Mouse (Mus musculus): ENCODE measurements around the gene Cacna2d1. TPM values are rescaled to one million over a fixed set of nuclear protein-coding genes. Genes with fewer than 3 reads are reported as not detected.

The Cacna2d1 gene
- 27.2 TPM for polyA plus RNA-seq (2012; fragmentation: generic; extraction: Trizol)

DNA sequence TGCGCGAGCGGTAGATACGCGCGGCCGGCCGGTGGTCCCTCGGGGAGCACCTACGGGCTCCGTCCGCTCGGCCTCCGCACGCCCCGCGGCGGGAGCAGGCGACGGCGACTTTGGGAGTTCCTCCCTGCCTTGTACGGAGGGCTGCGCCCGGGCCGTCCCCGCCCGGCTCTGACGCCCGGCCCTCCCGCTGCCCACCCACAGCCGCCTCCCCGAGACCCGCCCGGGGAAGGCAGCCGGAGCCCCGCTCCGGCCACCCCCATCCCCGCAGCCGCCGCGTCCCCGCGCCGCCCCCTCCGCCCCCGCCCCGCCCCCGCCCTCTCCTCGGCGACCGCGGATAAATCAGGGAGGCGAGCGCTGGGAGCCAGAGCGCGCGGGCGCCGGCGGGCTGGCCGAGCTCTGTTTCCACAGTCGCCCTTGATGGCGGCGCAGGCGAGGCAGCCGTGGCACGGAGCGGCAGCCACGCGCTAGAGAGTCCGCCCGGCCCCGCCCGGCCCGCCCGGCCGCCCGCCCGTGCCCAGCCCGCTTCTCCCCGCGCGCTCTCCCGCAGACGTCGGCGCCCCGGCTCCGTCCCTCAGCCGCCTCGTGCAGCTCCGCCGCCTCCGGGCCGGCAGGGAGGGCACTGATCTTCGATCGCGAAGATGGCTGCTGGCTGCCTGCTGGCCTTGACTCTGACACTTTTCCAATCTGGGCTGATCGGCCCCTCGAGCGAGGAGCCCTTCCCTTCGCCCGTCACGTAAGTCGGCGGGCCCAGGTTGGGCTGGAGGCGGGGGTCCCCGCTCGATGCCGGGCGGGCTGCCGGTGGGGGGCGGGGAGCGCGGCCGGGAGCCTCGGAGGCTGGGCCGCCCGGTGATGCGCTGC, at the start of gene Cacna2d1:
Cacna2d1 (plus strand) TSS at position 316 of the 858 bp plus-strand sequence.
- Histone ChIP-seq H3K4me2 (ENCODE audit: low read depth) (peak within 1 kb of the TSS; percentile 88), H3ac (ENCODE audit: control insufficient read depth, insufficient read length) (peak within 1 kb of the TSS; percentile 99), H3K4me3 (peak within 1 kb of the TSS; percentile 73), H3K79me2 (ENCODE audit: control insufficient read depth, insufficient read depth) (peaks cover 48% of the 10 kb centered on the region), H3K36me3 (ENCODE audit: control insufficient read depth, insufficient read depth) (peaks cover 6% of the 10 kb centered on the region), H3K27me3 (ENCODE audit: control insufficient read depth, insufficient read depth, insufficient read length) (no peaks in the 10 kb centered on the region)
- TF ChIP-seq MAX (IDR thresholded peaks at IDR 0.05; ENCODE audit: low read depth) (no peak), E2F4 (IDR thresholded peaks at IDR 0.05; ENCODE audit: insufficient read depth) (no peak), MYOD1 (IDR thresholded peaks at IDR 0.05; ENCODE audit: control insufficient read depth in 1 of 3, insufficient read length in 2 of 3, low read depth in 2 of 3) (peak in 1 of 3 experiments; percentile 31), POLR2AphosphoS2 (IDR thresholded peaks at IDR 0.05; ENCODE audit: insufficient read length, low read depth) (peak; percentile 25), POLR2A (IDR thresholded peaks at IDR 0.05; ENCODE audit: insufficient read length, low read depth) (peak; percentile 70), MYOG (IDR thresholded peaks at IDR 0.05; ENCODE audit: control insufficient read depth in 1 of 3, insufficient read depth in 1 of 3, insufficient read length in 2 of 3, low read depth in 2 of 3) (no peak), CEBPB (IDR thresholded peaks at IDR 0.05; ENCODE audit: insufficient read depth, poor library complexity, severe bottlenecking) (no peak)

DNA sequence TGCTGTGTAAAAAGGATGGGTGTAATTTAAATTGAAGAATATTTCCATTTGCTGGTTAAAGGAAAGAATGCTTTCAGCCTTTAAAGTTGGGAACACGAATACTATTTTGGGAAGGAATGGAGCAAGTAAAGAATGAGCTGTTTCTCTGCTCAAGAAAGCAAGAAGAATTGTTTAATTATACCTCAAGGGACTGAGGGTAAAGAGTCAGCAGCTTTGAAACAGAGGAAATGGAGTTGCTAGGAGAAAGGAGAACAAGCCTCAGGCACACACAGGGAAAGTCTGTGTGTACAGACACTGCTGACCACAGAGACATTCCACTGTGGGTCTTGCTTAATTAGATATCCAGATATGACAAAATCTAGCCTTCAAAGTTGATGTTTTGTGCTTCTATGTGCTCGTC, 39.4 kb upstream of the Cacna2d1 start:
- no peak overlapping the region for H3K4me2 ChIP-seq (ENCODE audit: low read depth)
- no peaks in the 10 kb centered on the region for H3K79me2 ChIP-seq (ENCODE audit: control insufficient read depth, insufficient read depth)
- TF ChIP-seq MYOG (IDR thresholded peaks at IDR 0.05; ENCODE audit: control insufficient read depth in 1 of 3, insufficient read depth in 1 of 3, insufficient read length in 2 of 3, low read depth in 2 of 3) (no peak), REST (IDR thresholded peaks at IDR 0.05; ENCODE audit: insufficient read depth, insufficient read length) (no peak)
- H3K27me3 ChIP-seq (ENCODE audit: control insufficient read depth, insufficient read depth, insufficient read length) = no peaks in the 10 kb centered on the region
- no peak overlapping the region for H3ac ChIP-seq (ENCODE audit: control insufficient read depth, insufficient read length)
- no peak overlapping the region for H3K4me3 ChIP-seq
- H3K36me3 ChIP-seq (ENCODE audit: control insufficient read depth, insufficient read depth) = no peaks in the 10 kb centered on the region

DNA sequence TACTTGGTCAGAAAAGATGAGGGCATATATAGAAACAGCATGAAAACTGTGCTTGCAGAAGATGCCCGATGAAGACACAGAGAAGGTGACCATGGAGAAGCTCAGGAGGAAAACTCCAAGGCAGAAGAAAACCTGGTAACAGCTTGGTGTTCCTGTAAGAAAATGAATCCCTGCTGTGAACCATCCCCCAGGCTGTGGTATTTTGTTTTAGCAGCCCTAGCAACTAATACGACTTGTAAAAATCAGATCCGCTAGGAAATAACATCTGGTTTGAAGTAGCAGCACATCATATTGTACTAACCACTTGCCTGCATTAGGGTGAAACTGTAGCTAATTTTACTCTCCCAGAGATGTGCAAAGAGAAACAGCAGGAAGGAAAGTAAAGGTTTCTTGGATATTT, 37.8 kb upstream of the Cacna2d1 start:
- no peak for TF ChIP-seq POLR2A (IDR thresholded peaks at IDR 0.05; ENCODE audit: insufficient read length, low read depth)
- no peaks in the 10 kb centered on the region for H3K27me3 ChIP-seq (ENCODE audit: control insufficient read depth, insufficient read depth, insufficient read length)
- no peaks in the 10 kb centered on the region for H3K36me3 ChIP-seq (ENCODE audit: control insufficient read depth, insufficient read depth)
- no peak overlapping the region for H3K4me3 ChIP-seq
- H3K79me2 ChIP-seq (ENCODE audit: control insufficient read depth, insufficient read depth) = no peaks in the 10 kb centered on the region
- H3ac ChIP-seq (ENCODE audit: control insufficient read depth, insufficient read length) = no peak overlapping the region
- H3K4me2 ChIP-seq (ENCODE audit: low read depth) = no peak overlapping the region

DNA sequence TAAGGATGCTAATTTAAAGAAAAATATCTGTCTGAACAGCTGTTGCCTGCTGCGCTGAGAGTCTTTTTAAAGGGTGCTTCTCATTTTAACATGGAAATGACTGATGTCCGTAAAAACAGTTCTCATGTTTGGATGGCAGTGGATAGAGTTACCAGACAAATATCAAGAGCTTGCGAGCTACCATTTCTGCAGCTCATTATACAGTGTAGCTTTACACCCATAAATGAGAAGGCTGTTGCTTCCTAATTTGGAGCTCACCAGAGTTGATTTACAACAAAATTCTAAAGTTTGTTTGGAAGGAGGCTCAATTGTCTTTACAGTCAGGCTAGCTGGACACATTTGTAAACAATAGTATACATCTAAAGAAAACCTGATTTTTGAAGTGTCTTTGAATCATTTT, 28.0 kb upstream of the Cacna2d1 start:
- TF ChIP-seq REST (IDR thresholded peaks at IDR 0.05; ENCODE audit: insufficient read depth, insufficient read length) (no peak), MYOG (IDR thresholded peaks at IDR 0.05; ENCODE audit: control insufficient read depth in 1 of 3, insufficient read depth in 1 of 3, insufficient read length in 2 of 3, low read depth in 2 of 3) (no peak), MYOD1 (IDR thresholded peaks at IDR 0.05; ENCODE audit: control insufficient read depth in 1 of 3, insufficient read length in 2 of 3, low read depth in 2 of 3) (no peak), CEBPB (IDR thresholded peaks at IDR 0.05; ENCODE audit: insufficient read depth, poor library complexity, severe bottlenecking) (no peak), MAX (IDR thresholded peaks at IDR 0.05; ENCODE audit: low read depth) (no peak), E2F4 (IDR thresholded peaks at IDR 0.05; ENCODE audit: insufficient read depth) (no peak), USF1 (IDR thresholded peaks at IDR 0.05; ENCODE audit: low read depth) (no peak), TCF3 (IDR thresholded peaks at IDR 0.05; ENCODE audit: insufficient read length, low read depth) (no peak), SRF (IDR thresholded peaks at IDR 0.05; ENCODE audit: control insufficient read depth, insufficient read length, low read depth) (no peak), TCF12 (IDR thresholded peaks at IDR 0.05; ENCODE audit: insufficient read depth, poor library complexity, severe bottlenecking) (no peak), POLR2AphosphoS2 (IDR thresholded peaks at IDR 0.05; ENCODE audit: insufficient read length, low read depth) (no peak), POLR2A (IDR thresholded peaks at IDR 0.05; ENCODE audit: insufficient read length, low read depth) (no peak)
- no peaks in the 10 kb centered on the region for H3K79me2 ChIP-seq (ENCODE audit: control insufficient read depth, insufficient read depth)
- H3K4me2 ChIP-seq (ENCODE audit: low read depth) = peak overlapping the region; percentile 30
- H3K4me3 ChIP-seq = no peak overlapping the region
- H3K27me3 ChIP-seq (ENCODE audit: control insufficient read depth, insufficient read depth, insufficient read length) = no peaks in the 10 kb centered on the region
- no peak overlapping the region for H3ac ChIP-seq (ENCODE audit: control insufficient read depth, insufficient read length)
- no peaks in the 10 kb centered on the region for H3K36me3 ChIP-seq (ENCODE audit: control insufficient read depth, insufficient read depth)

DNA sequence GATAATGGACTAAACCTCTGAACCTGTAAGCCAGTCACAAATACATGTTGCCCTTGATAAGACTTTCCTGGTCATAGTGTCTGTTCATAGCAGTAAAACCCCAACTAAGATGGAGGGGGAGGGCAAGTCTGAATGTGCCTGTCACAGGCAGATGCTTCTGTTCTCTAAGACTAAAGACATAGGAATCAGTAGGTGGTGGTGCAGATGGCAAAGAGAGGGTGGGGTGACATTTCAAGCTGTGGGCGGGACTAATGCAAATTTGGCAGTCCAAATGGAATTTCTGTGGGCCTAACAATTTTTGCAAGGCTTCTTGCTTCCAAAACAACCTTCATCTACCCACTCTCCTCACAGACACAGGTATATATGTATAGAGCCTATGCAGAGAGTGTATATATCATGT, 19.6 kb upstream of the Cacna2d1 start:
- no peaks in the 10 kb centered on the region for H3K79me2 ChIP-seq (ENCODE audit: control insufficient read depth, insufficient read depth)
- no peak overlapping the region for H3ac ChIP-seq (ENCODE audit: control insufficient read depth, insufficient read length)
- H3K4me3 ChIP-seq = no peak overlapping the region
- TF ChIP-seq E2F4 (IDR thresholded peaks at IDR 0.05; ENCODE audit: insufficient read depth) = no peak
- no peak for TF ChIP-seq REST (IDR thresholded peaks at IDR 0.05; ENCODE audit: insufficient read depth, insufficient read length)
- no peak for TF ChIP-seq MAX (IDR thresholded peaks at IDR 0.05; ENCODE audit: low read depth)
- TF ChIP-seq TCF12 (IDR thresholded peaks at IDR 0.05; ENCODE audit: insufficient read depth, poor library complexity, severe bottlenecking) = no peak
- TF ChIP-seq USF1 (IDR thresholded peaks at IDR 0.05; ENCODE audit: low read depth) = no peak
- no peak for TF ChIP-seq CEBPB (IDR thresholded peaks at IDR 0.05; ENCODE audit: insufficient read depth, poor library complexity, severe bottlenecking)
- TF ChIP-seq POLR2AphosphoS2 (IDR thresholded peaks at IDR 0.05; ENCODE audit: insufficient read length, low read depth) = no peak
- no peak for TF ChIP-seq POLR2A (IDR thresholded peaks at IDR 0.05; ENCODE audit: insufficient read length, low read depth)
- TF ChIP-seq SRF (IDR thresholded peaks at IDR 0.05; ENCODE audit: control insufficient read depth, insufficient read length, low read depth) = no peak
- no peak for TF ChIP-seq MYOG (IDR thresholded peaks at IDR 0.05; ENCODE audit: control insufficient read depth in 1 of 3, insufficient read depth in 1 of 3, insufficient read length in 2 of 3, low read depth in 2 of 3)
- no peak for TF ChIP-seq TCF3 (IDR thresholded peaks at IDR 0.05; ENCODE audit: insufficient read length, low read depth)
- TF ChIP-seq MYOD1 (IDR thresholded peaks at IDR 0.05; ENCODE audit: control insufficient read depth in 1 of 3, insufficient read length in 2 of 3, low read depth in 2 of 3) = no peak
- H3K4me2 ChIP-seq (ENCODE audit: low read depth) = no peak overlapping the region
- H3K27me3 ChIP-seq (ENCODE audit: control insufficient read depth, insufficient read depth, insufficient read length) = no peaks in the 10 kb centered on the region
- no peaks in the 10 kb centered on the region for H3K36me3 ChIP-seq (ENCODE audit: control insufficient read depth, insufficient read depth)
